Mouse (Mus musculus): Measurements from ENCODE around the gene Ddah2. TPM values are rescaled to one million over a fixed set of nuclear protein-coding genes. Genes with fewer than 3 reads are reported as not detected.
"Not testable (repeated sequence)": the region's sequence is repeated elsewhere in the genome, so short reads cannot be mapped to it uniquely, and the experiment has no call there.

Ddah2 gene
- polyA plus RNA-seq, 1 experiment from 2014 or later: 349 TPM

DNA sequence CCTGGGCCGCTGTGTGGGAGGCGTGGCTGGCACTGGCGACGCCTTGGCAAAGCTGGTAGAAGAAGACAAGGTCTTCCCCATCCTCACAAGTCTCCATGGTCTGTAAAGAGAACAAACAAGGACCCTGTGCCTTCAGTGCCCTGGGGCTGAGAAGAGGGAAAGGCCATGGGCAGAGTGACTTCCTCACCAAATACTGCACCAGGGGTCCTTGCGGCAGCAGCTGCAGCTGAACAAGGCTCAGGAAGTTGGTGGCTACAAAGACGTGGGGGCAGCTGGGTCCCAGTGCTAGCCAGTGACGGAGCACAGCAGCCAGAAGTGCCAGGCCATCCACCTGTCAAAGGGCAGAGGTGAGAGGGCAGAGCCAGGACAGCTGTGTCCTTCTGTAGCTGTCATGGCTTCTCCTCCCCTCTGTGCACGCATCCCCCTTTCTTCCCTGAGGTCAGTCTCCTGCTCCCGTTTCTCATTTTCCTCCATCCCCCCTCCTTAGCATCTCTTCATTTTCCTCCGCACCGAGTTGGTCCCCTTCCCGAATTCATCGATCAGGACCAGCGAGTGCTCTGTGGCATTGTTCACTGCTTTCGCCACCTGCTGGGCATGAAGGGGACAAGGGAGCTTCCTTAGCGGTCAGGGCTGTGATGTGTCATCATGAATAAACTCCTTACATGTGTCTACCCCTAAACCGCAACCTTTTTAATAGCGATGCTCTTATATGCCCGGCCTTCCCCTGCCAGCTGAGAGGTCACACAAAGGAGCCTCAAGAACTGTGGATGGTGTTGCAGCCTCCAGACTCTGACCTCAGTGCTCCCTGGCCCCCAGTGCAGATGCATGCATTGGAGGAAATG is 28.9 kb upstream of the Ddah2 start:
- no peaks in the 10 kb centered on the region for H3K9me3 ChIP-seq
- no peaks in the 10 kb centered on the region for H3K27me3 ChIP-seq
- 0 out of 2 replicates have a peak overlapping the region, but pooled peaks have one; percentile 1 for H3K9ac ChIP-seq
- peaks cover 10% of the 10 kb centered on the region for H3K4me1 ChIP-seq (replicated peaks)
- H3K27ac ChIP-seq (replicated peaks): no peak overlapping the region
- 24% methylated on average over 19 of the region's 19 CpGs for WGBS
- H3K4me3 ChIP-seq: peak overlapping the region; percentile 17
- peak; percentile 57; the same call in 1 of the 2 replicates for ATAC-seq (ENCODE audit: low FRiP score, low read depth)
- H3K36me3 ChIP-seq: no peaks in the 10 kb centered on the region
- peak overlapping the region; percentile 47 for H3K4me2 ChIP-seq

DNA sequence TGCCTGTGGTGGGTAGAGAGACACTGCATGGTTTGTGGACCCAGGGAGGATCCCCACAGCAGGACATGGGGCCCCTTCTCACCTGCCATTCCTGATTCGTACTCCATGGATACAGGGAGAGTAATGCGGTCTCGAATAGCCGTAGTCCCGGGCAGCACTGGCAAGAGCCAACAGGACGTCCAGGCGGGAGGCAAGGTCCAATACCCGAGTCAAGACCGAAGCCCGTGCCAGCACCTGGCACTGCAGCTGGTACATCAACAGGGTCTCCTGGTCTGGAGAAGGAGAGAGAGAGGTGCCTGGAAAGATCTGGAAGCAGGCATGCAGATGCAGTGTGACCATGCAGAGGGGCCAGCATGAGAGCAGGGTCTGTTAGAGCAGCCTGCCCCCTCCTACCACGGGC is 27.6 kb upstream of the Ddah2 start:
- WGBS: 86% methylated on average over 11 of the region's 11 CpGs
- Histone ChIP-seq H3K9me3 (no peaks in the 10 kb centered on the region), H3K4me2 (no peak overlapping the region), H3K36me3 (no peaks in the 10 kb centered on the region), H3K4me3 (no peak overlapping the region), H3K9ac (no peak overlapping the region), H3K4me1 (replicated peaks) (peaks cover 10% of the 10 kb centered on the region), H3K27me3 (no peaks in the 10 kb centered on the region), H3K27ac (replicated peaks) (no peak overlapping the region)
- no peak for ATAC-seq (ENCODE audit: low FRiP score, low read depth)

- no peak overlapping the region for H3K27ac ChIP-seq (replicated peaks)
- ATAC-seq (ENCODE audit: low FRiP score, low read depth): no peak
- no peaks in the 10 kb centered on the region for H3K27me3 ChIP-seq
- H3K4me1 ChIP-seq (replicated peaks): peaks cover 10% of the 10 kb centered on the region
- no peak overlapping the region for H3K4me2 ChIP-seq
- no peak overlapping the region for H3K9ac ChIP-seq
- no peaks in the 10 kb centered on the region for H3K9me3 ChIP-seq
- H3K4me3 ChIP-seq: no peak overlapping the region
- 90% methylated on average over 7 of the region's 7 CpGs for WGBS
- H3K36me3 ChIP-seq: no peaks in the 10 kb centered on the region
Measured at GRCm38 (mm10) chr17:35031880-35032279, 27.0 kb upstream of the Ddah2 start.

DNA sequence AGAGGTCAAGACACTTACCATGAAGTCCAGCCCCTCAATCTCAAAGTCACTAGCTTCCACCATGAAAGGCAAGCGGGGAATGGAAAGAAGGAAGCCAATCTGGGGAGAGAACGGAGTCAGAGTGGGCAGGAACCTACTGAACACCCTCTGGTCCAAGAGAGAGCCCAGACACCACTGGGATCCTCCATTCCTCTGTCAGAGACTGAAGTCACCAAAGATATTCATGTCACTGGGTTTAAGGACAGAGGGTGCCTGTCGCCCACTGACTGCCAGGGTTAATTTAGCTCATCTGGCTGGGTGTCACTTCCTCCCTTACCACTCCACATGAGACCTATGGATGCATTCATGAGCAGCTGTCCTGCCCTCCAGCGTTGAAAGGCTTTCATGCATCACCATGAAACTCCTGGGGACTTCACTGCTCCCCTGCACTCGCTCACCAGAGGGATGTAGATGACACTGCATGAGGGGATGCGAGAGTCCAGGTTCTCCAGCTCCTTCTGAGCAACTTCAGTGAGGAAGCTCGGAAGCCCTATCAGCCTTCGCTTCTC is 26.4 kb upstream of the Ddah2 start:
- H3K36me3 ChIP-seq: no peaks in the 10 kb centered on the region
- no peak overlapping the region for H3K27ac ChIP-seq (replicated peaks)
- no peak overlapping the region for H3K9ac ChIP-seq
- 71% methylated on average over 8 of the region's 8 CpGs for WGBS
- no peaks in the 10 kb centered on the region for H3K9me3 ChIP-seq
- no peak for ATAC-seq (ENCODE audit: low FRiP score, low read depth)
- no peaks in the 10 kb centered on the region for H3K27me3 ChIP-seq
- no peak overlapping the region for H3K4me2 ChIP-seq
- no peak overlapping the region for H3K4me3 ChIP-seq
- peaks cover 10% of the 10 kb centered on the region for H3K4me1 ChIP-seq (replicated peaks)

GRCm38 (mm10) chr17:35033703-35034102 is 25.1 kb upstream of the Ddah2 start:
- H3K4me1 ChIP-seq (replicated peaks); H3K9me3 ChIP-seq; ATAC-seq (ENCODE audit: low FRiP score, low read depth); H3K27ac ChIP-seq (replicated peaks); H3K27me3 ChIP-seq; H3K36me3 ChIP-seq; H3K4me2 ChIP-seq; H3K9ac ChIP-seq; H3K4me3 ChIP-seq: not testable (repeated sequence)
- 64% methylated on average over 1 of the region's 1 CpGs for WGBS

- no peak overlapping the region for H3K27ac ChIP-seq (replicated peaks)
- H3K9me3 ChIP-seq: no peaks in the 10 kb centered on the region
- no peak overlapping the region for H3K4me3 ChIP-seq
- no peaks in the 10 kb centered on the region for H3K36me3 ChIP-seq
- no peak overlapping the region for H3K9ac ChIP-seq
- no peak for ATAC-seq (ENCODE audit: low FRiP score, low read depth)
- peaks cover 6% of the 10 kb centered on the region for H3K4me1 ChIP-seq (replicated peaks)
- H3K27me3 ChIP-seq: no peaks in the 10 kb centered on the region
- 85% methylated on average over 6 of the region's 6 CpGs for WGBS
- no peak overlapping the region for H3K4me2 ChIP-seq
Measured at GRCm38 (mm10) chr17:35034896-35035295, 23.9 kb upstream of the Ddah2 start.

- H3K27ac ChIP-seq (replicated peaks): no peak overlapping the region
- H3K4me3 ChIP-seq: no peak overlapping the region
- no peak overlapping the region for H3K9ac ChIP-seq
- no peaks in the 10 kb centered on the region for H3K4me1 ChIP-seq (replicated peaks)
- no peaks in the 10 kb centered on the region for H3K36me3 ChIP-seq
- H3K4me2 ChIP-seq: no peak overlapping the region
- H3K9me3 ChIP-seq: no peaks in the 10 kb centered on the region
- H3K27me3 ChIP-seq: no peaks in the 10 kb centered on the region
- ATAC-seq (ENCODE audit: low FRiP score, low read depth): no peak
- 91% methylated on average over 11 of the region's 11 CpGs for WGBS
Measured at GRCm38 (mm10) chr17:35039121-35039873, 19.5 kb upstream of the Ddah2 start.

GRCm38 (mm10) chr17:35043794-35044193 is 15.0 kb upstream of the Ddah2 start:
- no peak for ATAC-seq (ENCODE audit: low FRiP score, low read depth)
- Histone ChIP-seq H3K4me2 (no peak overlapping the region), H3K36me3 (no peaks in the 10 kb centered on the region), H3K4me1 (replicated peaks) (peaks cover 10% of the 10 kb centered on the region), H3K27me3 (no peaks in the 10 kb centered on the region), H3K27ac (replicated peaks) (no peak overlapping the region), H3K9ac (no peak overlapping the region), H3K9me3 (no peaks in the 10 kb centered on the region), H3K4me3 (no peak overlapping the region)
- 90% methylated on average over 4 of the region's 4 CpGs for WGBS

DNA sequence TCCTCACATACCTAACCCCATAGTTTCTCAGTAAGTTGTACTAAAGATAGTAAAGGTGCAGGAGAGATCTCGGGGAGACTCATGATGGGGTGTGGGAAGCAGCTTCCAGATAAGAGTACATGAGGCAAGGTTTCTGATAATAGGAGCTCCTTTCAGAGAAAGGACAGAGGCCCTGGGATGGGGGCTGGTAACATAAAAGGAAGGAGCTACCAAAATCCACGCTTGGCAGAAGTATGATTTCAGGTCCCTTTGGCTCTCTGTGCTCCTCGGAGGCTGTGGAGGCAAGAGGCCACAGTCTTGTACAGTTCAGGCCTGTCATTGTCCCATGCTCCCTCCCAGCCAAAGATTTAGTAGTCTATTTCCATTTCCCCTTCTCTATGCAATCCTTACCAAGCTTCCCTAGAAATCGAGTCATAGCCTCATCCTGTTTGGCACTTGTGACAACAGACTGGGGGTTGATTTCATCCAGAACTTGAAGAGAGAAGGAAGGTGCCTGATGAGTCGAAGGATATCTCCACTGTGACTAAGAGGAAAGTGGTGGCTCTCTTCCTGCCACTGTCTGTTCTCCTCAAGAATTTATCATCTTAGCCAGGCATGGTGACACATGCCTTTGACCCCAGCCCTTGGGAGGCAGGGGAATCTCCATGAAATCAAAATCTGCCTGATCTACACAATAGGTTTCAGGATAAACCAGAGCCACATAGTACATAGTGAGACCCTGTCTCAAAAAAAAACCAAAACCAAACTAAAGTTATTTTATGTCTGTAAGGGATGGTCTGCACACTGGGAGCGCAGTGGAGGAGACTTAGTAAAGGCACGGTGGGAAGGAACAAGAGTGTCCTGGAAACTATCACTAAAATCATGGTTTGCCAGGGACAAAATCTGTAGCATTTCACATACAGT is 13.7 kb upstream of the Ddah2 start:
- no peak overlapping the region for H3K27ac ChIP-seq (replicated peaks)
- peaks cover 19% of the 10 kb centered on the region for H3K4me1 ChIP-seq (replicated peaks)
- H3K4me3 ChIP-seq: peak overlapping the region; percentile 63; the same call in 1 of the 2 replicates
- no peak overlapping the region for H3K9ac ChIP-seq
- 84% methylated on average over 7 of the region's 7 CpGs for whole genome bisulfite sequencing
- H3K4me2 ChIP-seq: peak overlapping the region; percentile 98
- H3K9me3 ChIP-seq: no peaks in the 10 kb centered on the region
- no peaks in the 10 kb centered on the region for H3K27me3 ChIP-seq
- H3K36me3 ChIP-seq: no peaks in the 10 kb centered on the region
- ATAC-seq (ENCODE audit: low FRiP score, low read depth): no peak

GRCm38 (mm10) chr17:35045807-35046680 is 12.8 kb upstream of the Ddah2 start:
- no peaks in the 10 kb centered on the region for H3K9me3 ChIP-seq
- H3K4me2 ChIP-seq: peak overlapping the region; percentile 98
- H3K27ac ChIP-seq (replicated peaks): peak overlapping the region; percentile 71
- WGBS: 5% methylated on average over 48 of the region's 48 CpGs
- H3K9ac ChIP-seq: peak overlapping the region; percentile 71
- no peaks in the 10 kb centered on the region for H3K27me3 ChIP-seq
- peak; percentile 84 for ATAC-seq (ENCODE audit: low FRiP score, low read depth)
- H3K36me3 ChIP-seq: no peaks in the 10 kb centered on the region
- peaks cover 19% of the 10 kb centered on the region for H3K4me1 ChIP-seq (replicated peaks)
- H3K4me3 ChIP-seq: peak overlapping the region; percentile 63

Measured in hindbrain, embryonic 15.5 days (tissue).